Mouse (Mus musculus) liver, postnatal 0 days (tissue): ENCODE measurements at regions not wholly inside any gene's neighbourhood (a gene's known extent, or its start where the extent isn't known, plus 50 kb on each side); places are given as distances from the start of the nearest gene placed in this dataset.

Source experiments
- ATAC-seq: fragments of 200-750 bp; cut with Nextera tagmentation; 2 replicates; pipeline ENCODE4 v1.8.0; 2017; ENCODE audit warnings: mild to moderate bottlenecking, moderate library complexity
- DNase-seq: peaks from one replicate; pipeline ENCODE4 v3.0.0-alpha.2; 2016
- H3K27ac ChIP-seq: fragments of 300-500 bp; sonication (generic); 2 replicates; pipeline ENCODE4 v1.5.1; 2014; ENCODE audit warnings: antibody characterized with exemption, moderate library complexity, mild to moderate bottlenecking, low read depth
- H3K27me3 ChIP-seq: fragments of 300-500 bp; sonication (generic); 2 replicates; pipeline ENCODE4 v1.6.1; 2014; ENCODE audit warnings: low read length, control low read depth, mixed read lengths; ENCODE audit not compliant: insufficient read depth
- H3K36me3 ChIP-seq: fragments of 300-500 bp; sonication (generic); replicated peaks from 2 replicates; pipeline ENCODE4 v1.6.1; 2014; ENCODE audit warnings: mild to moderate bottlenecking, control low read depth, low read length, moderate library complexity, mixed read lengths; ENCODE audit not compliant: insufficient read depth
- H3K4me1 ChIP-seq: fragments of 300-500 bp; sonication (generic); 2 replicates; pipeline ENCODE4 v1.6.1; 2014; ENCODE audit warnings: antibody characterized with exemption, mild to moderate bottlenecking, control low read depth; ENCODE audit not compliant: insufficient read depth
- H3K4me2 ChIP-seq: fragments of 300-500 bp; sonication (generic); 2 replicates; pipeline ENCODE4 v1.6.1; 2014; ENCODE audit warnings: low read depth, mild to moderate bottlenecking, low read length, moderate library complexity, mixed read lengths
- H3K4me3 ChIP-seq: fragments of 300-500 bp; sonication (generic); 2 replicates; pipeline ENCODE4 v1.5.1; 2014; ENCODE audit warnings: low read depth, low read length
- H3K9ac ChIP-seq: fragments of 300-500 bp; sonication (generic); replicated peaks from 2 replicates; pipeline ENCODE4 v1.6.1; 2014; ENCODE audit warnings: mild to moderate bottlenecking, moderate library complexity
- H3K9me3 ChIP-seq: fragments of 300-500 bp; sonication (generic); 2 replicates; pipeline ENCODE4 v1.6.1; 2016; ENCODE audit warnings: mild to moderate bottlenecking, control low read depth, low read length, mixed read lengths
- CTCF ChIP-seq: sonication (generic); IDR thresholded peaks from 2 replicates; pipeline ENCODE4 v1.5.1; 2016; ENCODE audit warnings: antibody characterized with exemption, low read depth
- EP300 ChIP-seq: IDR thresholded peaks from 2 replicates; pipeline ENCODE4 v1.6.1; 2016; ENCODE audit warnings: antibody characterized with exemption, low read depth, mild to moderate bottlenecking
- WGBS: fragments of 180-500 bp; shearing (Covaris S2); extraction: QIAGEN DNeasy Blood & Tissue Kit; methylation state at CpG from one replicate; pipeline ENCODE4 v1.1.7; 2014; ENCODE audit not compliant: insufficient replicate concordance; 5-methylcytosine and 5-hydroxymethylcytosine counted together

DNA sequence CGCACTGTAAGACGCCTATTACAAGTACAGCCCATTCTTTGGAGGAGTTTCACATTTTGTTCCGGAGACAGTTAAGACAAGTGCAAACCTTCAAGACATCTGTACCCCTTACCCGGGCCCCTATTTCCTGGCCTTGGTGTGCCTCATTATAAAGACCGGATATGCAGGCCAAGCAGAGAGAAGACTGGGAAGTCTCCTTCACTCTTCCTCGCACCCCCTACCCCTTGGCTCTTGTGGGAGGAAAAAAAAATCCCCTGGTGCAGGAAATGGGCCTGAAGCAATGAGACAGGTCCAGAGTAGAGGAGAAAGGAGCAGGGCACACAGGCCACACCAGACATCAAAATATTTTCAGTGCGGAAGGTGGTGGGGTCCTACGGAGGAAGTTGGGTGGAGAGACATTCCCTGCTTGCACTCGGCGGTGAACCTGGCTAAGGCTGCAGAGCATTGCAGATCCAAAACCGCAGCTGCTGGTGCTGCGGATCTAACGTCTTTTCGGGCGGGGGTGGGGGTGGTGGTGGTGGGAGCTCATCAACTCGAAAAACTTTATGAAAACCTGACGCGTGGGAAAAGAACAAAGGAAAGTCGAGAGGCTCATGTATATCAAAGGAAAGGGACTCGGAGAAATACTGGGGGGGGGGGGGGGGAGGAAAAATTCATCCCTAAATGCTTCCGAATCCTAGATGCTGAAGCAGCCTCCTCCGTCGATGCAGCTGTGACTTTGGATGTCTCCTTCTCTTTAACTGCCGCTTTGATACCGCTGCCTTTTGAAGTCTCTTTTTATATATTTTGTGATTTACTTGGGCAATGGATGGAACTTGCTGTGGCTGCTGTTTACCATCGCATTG lies 72.6 kb downstream of the S1pr1 start:
- no peaks in the 10 kb centered on the region for H3K27me3 ChIP-seq
- H3K9me3 ChIP-seq: no peaks in the 10 kb centered on the region
- no peaks in the 10 kb centered on the region for H3K36me3 ChIP-seq
- ATAC-seq (peak; percentile 42), DNase-seq (peak; percentile 48)
- WGBS: 2% methylated on average over 26 of the region's 26 CpGs
- peak overlapping the region; percentile 91 for H3K27ac ChIP-seq
- peak overlapping the region; percentile 45 for H3K4me3 ChIP-seq
- H3K4me1 ChIP-seq: peaks cover 34% of the 10 kb centered on the region
- TF ChIP-seq CTCF (no peak), EP300 (no peak)
- H3K9ac ChIP-seq: peak overlapping the region; percentile 51
- peak overlapping the region; percentile 77 for H3K4me2 ChIP-seq

DNA sequence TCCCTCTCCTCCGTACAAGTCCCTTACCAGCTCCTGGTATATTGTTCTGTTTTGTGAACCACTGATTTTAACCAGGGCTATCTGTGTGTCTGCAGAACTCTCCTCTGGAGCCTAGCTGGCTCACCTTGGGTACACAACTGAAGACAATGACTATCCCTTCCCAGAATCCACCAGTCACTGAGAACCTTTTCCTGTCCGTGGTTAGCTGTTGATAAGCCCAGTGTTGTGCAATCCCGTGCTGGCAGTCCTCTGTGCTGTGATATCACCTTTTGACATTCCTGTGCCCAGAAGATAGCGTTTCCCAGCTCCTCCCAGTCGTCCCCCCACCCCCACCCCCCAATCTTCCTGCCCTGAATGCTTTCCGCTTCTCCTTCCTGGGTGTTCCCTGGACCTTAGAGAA lies 73.5 kb downstream of the S1pr1 start:
- H3K9ac ChIP-seq: peak overlapping the region; percentile 51; the same call in 1 of the 2 replicates
- H3K27ac ChIP-seq: peak overlapping the region; percentile 91
- H3K9me3 ChIP-seq: no peaks in the 10 kb centered on the region
- no peaks in the 10 kb centered on the region for H3K36me3 ChIP-seq
- TF ChIP-seq CTCF (no peak), EP300 (peak; percentile 96)
- 4% methylated on average over 6 of the region's 6 CpGs for WGBS
- H3K27me3 ChIP-seq: no peaks in the 10 kb centered on the region
- H3K4me3 ChIP-seq: peak overlapping the region; percentile 45; the same call in 1 of the 2 replicates
- peak overlapping the region; percentile 77 for H3K4me2 ChIP-seq
- DNase-seq (peak; percentile 82), ATAC-seq (peak; percentile 93)
- peaks cover 29% of the 10 kb centered on the region for H3K4me1 ChIP-seq

DNA sequence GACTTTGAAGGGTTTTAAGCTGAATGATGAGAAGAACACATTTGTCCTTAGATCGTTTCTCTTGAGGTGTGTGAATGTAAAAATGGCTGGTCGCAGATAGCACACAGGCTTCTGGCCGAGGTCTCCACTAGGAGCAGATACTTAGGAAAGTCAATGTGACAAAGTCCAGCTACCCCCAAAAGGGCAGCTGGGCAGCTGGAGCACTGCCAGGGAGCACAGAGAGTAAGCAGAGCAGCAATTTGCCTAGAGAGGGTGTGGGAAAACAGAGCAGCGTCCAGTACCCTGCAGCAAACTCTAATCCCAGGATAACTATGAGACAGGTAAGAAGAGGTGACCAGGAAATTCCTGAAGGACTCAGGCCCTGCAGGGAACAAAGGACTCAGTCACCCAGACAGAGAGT lies 79.4 kb downstream of the S1pr1 start:
- H3K27me3 ChIP-seq: no peaks in the 10 kb centered on the region
- H3K4me1 ChIP-seq: peaks cover 11% of the 10 kb centered on the region
- no peaks in the 10 kb centered on the region for H3K36me3 ChIP-seq
- H3K4me3 ChIP-seq: no peak overlapping the region
- no peak overlapping the region for H3K9ac ChIP-seq
- no peak overlapping the region for H3K4me2 ChIP-seq
- DNase-seq (peak; percentile 60), ATAC-seq (peak; percentile 56; the same call in 1 of the 2 replicates)
- no peak overlapping the region for H3K27ac ChIP-seq
- TF ChIP-seq CTCF: no peak
- TF ChIP-seq EP300: no peak
- H3K9me3 ChIP-seq: no peaks in the 10 kb centered on the region
- WGBS: 60% methylated on average over 4 of the region's 4 CpGs

DNA sequence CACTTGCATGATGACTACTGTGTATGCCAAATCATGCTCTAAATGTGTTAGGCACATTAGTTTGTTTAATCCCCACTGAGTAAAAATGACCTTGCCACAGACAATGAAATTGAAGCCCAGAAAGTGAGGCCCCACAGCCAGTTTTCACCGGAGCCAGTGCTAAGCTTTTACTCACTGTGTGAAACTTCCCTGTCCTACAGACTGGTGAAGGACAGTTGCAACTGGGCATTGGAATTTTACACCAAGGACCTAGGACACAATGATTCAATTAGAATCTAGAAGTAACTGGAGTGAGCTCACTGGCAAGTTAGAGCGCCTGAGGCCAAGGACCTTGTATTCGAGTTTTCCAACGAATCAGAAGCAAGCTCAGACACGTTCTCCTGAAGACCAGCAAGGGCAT lies 79.8 kb downstream of the S1pr1 start:
- H3K4me1 ChIP-seq: peaks cover 11% of the 10 kb centered on the region
- DNase-seq (no peak), ATAC-seq (no peak)
- H3K36me3 ChIP-seq: no peaks in the 10 kb centered on the region
- no peaks in the 10 kb centered on the region for H3K27me3 ChIP-seq
- WGBS: 86% methylated on average over 5 of the region's 5 CpGs
- no peaks in the 10 kb centered on the region for H3K9me3 ChIP-seq
- H3K4me3 ChIP-seq: no peak overlapping the region
- TF ChIP-seq EP300 (no peak), CTCF (no peak)
- H3K4me2 ChIP-seq: no peak overlapping the region
- H3K27ac ChIP-seq: no peak overlapping the region
- no peak overlapping the region for H3K9ac ChIP-seq

DNA sequence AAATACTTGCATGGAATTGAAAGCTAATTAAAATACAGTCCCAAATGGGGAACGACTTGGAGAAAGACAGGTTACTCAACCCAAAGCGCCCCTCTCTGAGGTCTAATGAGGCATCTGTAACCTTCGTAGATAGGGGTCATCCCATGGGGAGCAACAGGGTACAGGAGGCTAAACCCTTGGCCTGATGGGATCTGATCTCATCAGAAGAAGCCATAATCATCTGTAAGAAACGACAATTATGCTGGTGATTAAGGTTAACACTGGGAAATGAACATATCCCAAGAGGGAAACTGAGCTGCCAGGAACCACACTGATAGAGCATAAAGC lies 82.5 kb downstream of the S1pr1 start:
- ATAC-seq: no peak

DNA sequence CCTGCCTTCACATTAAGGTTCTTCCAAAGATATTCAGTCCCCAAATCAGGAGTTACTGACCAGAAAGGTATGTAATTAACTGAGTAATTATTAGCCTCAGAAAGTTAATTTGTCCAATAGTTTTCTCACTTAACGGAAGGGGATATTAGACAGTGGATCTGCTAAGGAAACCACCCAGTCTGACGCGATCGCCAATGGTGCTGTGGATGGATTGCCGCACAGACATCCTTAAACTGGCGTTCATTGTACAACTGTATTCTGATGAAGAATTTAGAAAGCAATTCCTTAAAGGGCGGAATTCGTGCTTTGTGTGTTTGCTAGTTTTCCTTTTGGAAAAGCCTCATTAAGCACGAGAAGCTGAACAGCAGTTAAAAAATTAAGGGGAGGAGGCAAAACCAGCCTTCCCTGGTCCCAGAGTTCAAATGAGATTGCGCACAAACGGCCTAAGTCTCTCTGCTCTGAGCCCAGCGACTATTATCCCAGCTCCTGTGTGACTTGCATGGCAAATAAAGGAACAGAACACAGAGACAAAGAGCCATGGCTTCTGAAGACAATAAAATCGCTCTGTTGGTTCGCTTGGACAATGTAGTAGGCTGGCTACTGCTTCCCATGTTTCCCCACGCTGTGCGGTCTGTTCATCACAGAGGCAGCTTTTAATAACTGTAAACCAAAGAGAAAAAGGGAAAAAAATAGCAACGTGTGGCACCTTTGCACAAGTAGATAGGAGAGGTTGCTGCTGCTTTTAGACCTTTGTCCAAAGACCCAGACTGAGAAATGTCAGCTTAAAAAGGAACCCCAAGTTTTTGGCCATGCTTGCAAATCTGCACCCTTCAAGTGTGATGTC lies 83.1 kb downstream of the S1pr1 start:
- Histone ChIP-seq H3K4me2 (no peak overlapping the region), H3K4me1 (peaks cover 6% of the 10 kb centered on the region; the same call in 1 of the 2 replicates), H3K27ac (no peak overlapping the region), H3K9me3 (no peaks in the 10 kb centered on the region), H3K4me3 (no peak overlapping the region), H3K36me3 (no peaks in the 10 kb centered on the region), H3K27me3 (no peaks in the 10 kb centered on the region), H3K9ac (no peak overlapping the region)
- DNase-seq: no peak
- no peak for TF ChIP-seq EP300
- no peak for TF ChIP-seq CTCF
- 85% methylated on average over 17 of the region's 17 CpGs for WGBS
- ATAC-seq: no peak

More for the DNA sequence above, 82.5 kb downstream of the S1pr1 start:
- 69% methylated on average over 4 of the region's 4 CpGs for WGBS
- H3K9me3 ChIP-seq: no peaks in the 10 kb centered on the region
- H3K4me2 ChIP-seq: no peak overlapping the region
- H3K27me3 ChIP-seq: no peaks in the 10 kb centered on the region
- DNase-seq: no peak
- H3K4me1 ChIP-seq: peaks cover 6% of the 10 kb centered on the region; the same call in 1 of the 2 replicates
- no peak for TF ChIP-seq EP300
- no peak for TF ChIP-seq CTCF
- no peak overlapping the region for H3K9ac ChIP-seq
- H3K36me3 ChIP-seq: no peaks in the 10 kb centered on the region
- H3K27ac ChIP-seq: no peak overlapping the region
- no peak overlapping the region for H3K4me3 ChIP-seq
